Mouse (Mus musculus): ENCODE data around the gene Lhfpl3. TPM values are rescaled to one million over a fixed set of nuclear protein-coding genes. Genes with fewer than 3 reads are reported as not detected.

Lhfpl3 gene
- polyA plus RNA-seq, 1 experiment, result 0.03 TPM

GRCm38 (mm10) chr5:23273309-23273708 lies 527.5 kb downstream of the Lhfpl3 start:
- H3K27me3 ChIP-seq (ENCODE audit: control insufficient read depth, insufficient read depth, low read length), result no peaks in the 10 kb centered on the region
- no peak for DNase-seq
- no peak for TF ChIP-seq CTCF (IDR thresholded peaks at IDR 0.05; ENCODE audit: borderline replicate concordance, control insufficient read depth, extremely low read depth, insufficient read depth, low read length, poor library complexity)
- TF ChIP-seq POLR2A (IDR thresholded peaks at IDR 0.05; ENCODE audit: control insufficient read depth, extremely low read depth, insufficient read depth, low read length, poor library complexity), result no peak
- WGBS, result 76% methylated on average over 3 of the region's 3 CpGs
- H3K4me3 ChIP-seq (ENCODE audit: control insufficient read depth, insufficient read depth, low read length), result no peak overlapping the region
- H3K4me1 ChIP-seq (replicated peaks; ENCODE audit: control insufficient read depth, insufficient read depth, low read length), result no peaks in the 10 kb centered on the region
- no peaks in the 10 kb centered on the region for H3K36me3 ChIP-seq (ENCODE audit: control insufficient read depth, insufficient read depth, low read length)
- no peak overlapping the region for H3K27ac ChIP-seq (ENCODE audit: control insufficient read depth, insufficient read depth, low read length)

GRCm38 (mm10) chr5:23279364-23279763 lies 533.5 kb downstream of the Lhfpl3 start:
- no peaks in the 10 kb centered on the region for H3K4me1 ChIP-seq (replicated peaks; ENCODE audit: control insufficient read depth, insufficient read depth, low read length)
- TF ChIP-seq POLR2A (IDR thresholded peaks at IDR 0.05; ENCODE audit: control insufficient read depth, extremely low read depth, insufficient read depth, low read length, poor library complexity) (no peak), CTCF (IDR thresholded peaks at IDR 0.05; ENCODE audit: borderline replicate concordance, control insufficient read depth, extremely low read depth, insufficient read depth, low read length, poor library complexity) (no peak)
- no peak overlapping the region for H3K27ac ChIP-seq (ENCODE audit: control insufficient read depth, insufficient read depth, low read length)
- H3K27me3 ChIP-seq (ENCODE audit: control insufficient read depth, insufficient read depth, low read length), result no peaks in the 10 kb centered on the region
- no peak overlapping the region for H3K4me3 ChIP-seq (ENCODE audit: control insufficient read depth, insufficient read depth, low read length)
- WGBS, result 93% methylated on average over 7 of the region's 7 CpGs
- no peak for DNase-seq
- no peaks in the 10 kb centered on the region for H3K36me3 ChIP-seq (ENCODE audit: control insufficient read depth, insufficient read depth, low read length)

- H3K36me3 ChIP-seq (ENCODE audit: control insufficient read depth, insufficient read depth, low read length), result no peaks in the 10 kb centered on the region
- no peak for DNase-seq
- WGBS, result 16% methylated on average over 3 of the region's 3 CpGs
- no peaks in the 10 kb centered on the region for H3K4me1 ChIP-seq (replicated peaks; ENCODE audit: control insufficient read depth, insufficient read depth, low read length)
- no peak overlapping the region for H3K4me3 ChIP-seq (ENCODE audit: control insufficient read depth, insufficient read depth, low read length)
- no peak overlapping the region for H3K27ac ChIP-seq (ENCODE audit: control insufficient read depth, insufficient read depth, low read length)
- TF ChIP-seq POLR2A (IDR thresholded peaks at IDR 0.05; ENCODE audit: control insufficient read depth, extremely low read depth, insufficient read depth, low read length, poor library complexity), result no peak
- no peak for TF ChIP-seq CTCF (IDR thresholded peaks at IDR 0.05; ENCODE audit: borderline replicate concordance, control insufficient read depth, extremely low read depth, insufficient read depth, low read length, poor library complexity)
- H3K27me3 ChIP-seq (ENCODE audit: control insufficient read depth, insufficient read depth, low read length), result no peaks in the 10 kb centered on the region
These were observed 539.0 kb downstream of the Lhfpl3 start for GRCm38 (mm10) chr5:23284884-23285283.

- Histone ChIP-seq H3K4me1 (replicated peaks; ENCODE audit: control insufficient read depth, insufficient read depth, low read length) (no peaks in the 10 kb centered on the region), H3K4me3 (ENCODE audit: control insufficient read depth, insufficient read depth, low read length) (no peak overlapping the region), H3K27ac (ENCODE audit: control insufficient read depth, insufficient read depth, low read length) (no peak overlapping the region), H3K36me3 (ENCODE audit: control insufficient read depth, insufficient read depth, low read length) (no peaks in the 10 kb centered on the region), H3K27me3 (ENCODE audit: control insufficient read depth, insufficient read depth, low read length) (no peaks in the 10 kb centered on the region)
- TF ChIP-seq POLR2A (IDR thresholded peaks at IDR 0.05; ENCODE audit: control insufficient read depth, extremely low read depth, insufficient read depth, low read length, poor library complexity), result no peak
- TF ChIP-seq CTCF (IDR thresholded peaks at IDR 0.05; ENCODE audit: borderline replicate concordance, control insufficient read depth, extremely low read depth, insufficient read depth, low read length, poor library complexity), result no peak
- no peak for DNase-seq
These were observed 543.3 kb downstream of the Lhfpl3 start for GRCm38 (mm10) chr5:23289149-23289548.

Other genes with a start within 250 kb of the Lhfpl3 start
- gene Orc5, start 195.6 kb upstream of the Lhfpl3 start, polyA plus RNA-seq (2012; rRNA removed), result 5.3 and 6.1 TPM in 2 replicates

Data from thymus, adult 2 months (tissue).